Mouse (Mus musculus) embryonic facial prominence, embryonic 15.5 days (tissue): ENCODE measurements around the gene Oxld1. TPM values are rescaled to one million over a fixed set of nuclear protein-coding genes. Genes with fewer than 3 reads are reported as not detected.

ENCODE experiments used
- ATAC-seq: fragments of 200-750 bp; cut with Nextera tagmentation; 2 replicates; pipeline ENCODE4 v1.8.0; 2017; ENCODE audit warnings: low read depth, moderate TSS enrichment; ENCODE audit not compliant: insufficient number of reproducible peaks, low FRiP score, low TSS enrichment
- H3K27ac ChIP-seq: fragments of 300-500 bp; sonication (generic); replicated peaks from 2 replicates; pipeline ENCODE4 v1.5.1; 2015; ENCODE audit warnings: mild to moderate bottlenecking, inconsistent platforms
- H3K27me3 ChIP-seq: fragments of 300-500 bp; sonication (generic); 2 replicates; pipeline ENCODE4 v1.6.1; 2015; ENCODE audit warnings: inconsistent platforms
- H3K36me3 ChIP-seq: fragments of 300-500 bp; sonication (generic); 2 replicates; pipeline ENCODE4 v1.6.1; 2015; ENCODE audit warnings: mild to moderate bottlenecking, inconsistent platforms
- H3K4me1 ChIP-seq: fragments of 300-500 bp; sonication (generic); 2 replicates; pipeline ENCODE4 v1.6.1; 2015; ENCODE audit warnings: inconsistent platforms
- H3K4me2 ChIP-seq: fragments of 300-500 bp; sonication (generic); replicated peaks from 2 replicates; pipeline ENCODE4 v1.6.1; 2015; ENCODE audit warnings: mild to moderate bottlenecking, inconsistent platforms
- H3K4me3 ChIP-seq: fragments of 300-500 bp; sonication (generic); replicated peaks from 2 replicates; pipeline ENCODE4 v1.5.1; 2015; ENCODE audit warnings: mild to moderate bottlenecking, inconsistent platforms
- H3K9ac ChIP-seq: fragments of 300-500 bp; sonication (generic); 2 replicates; pipeline ENCODE4 v1.6.1; 2015; ENCODE audit warnings: inconsistent platforms
- H3K9me3 ChIP-seq: fragments of 300-500 bp; sonication (generic); replicated peaks from 2 replicates; pipeline ENCODE4 v1.6.1; 2016; ENCODE audit warnings: inconsistent platforms
- WGBS: fragments of 180-500 bp; shearing (Covaris S2); methylation state at CpG from one replicate; pipeline ENCODE4 v1.1.7; 2015; 5-methylcytosine and 5-hydroxymethylcytosine counted together
- polyA plus RNA-seq: library from polyadenylated mRNA; unstranded; fragments of >200 nt; fragmentation: Nextera tagmentation; extraction: Ambion mirVana; gene quantifications from 2 replicates; pipeline ENCODE4 v1.2.1, GENCODE M21; 2015

Oxld1 gene
- 14.0 and 15.5 TPM in 2 replicates for polyA plus RNA-seq

- 3% methylated on average over 62 of the region's 62 CpGs for WGBS
- peak within 1 kb of the TSS; percentile 96 for H3K9ac ChIP-seq
- H3K27ac ChIP-seq = peak within 1 kb of the TSS; percentile 82
- no peaks in the 10 kb centered on the region for H3K9me3 ChIP-seq
- peak within 1 kb of the TSS; percentile 75 for H3K4me2 ChIP-seq
- peak within 1 kb of the TSS; percentile 95 for H3K4me3 ChIP-seq
- ATAC-seq = peak; percentile 88
- H3K36me3 ChIP-seq = peaks cover 38% of the 10 kb centered on the region
- no peaks in the 10 kb centered on the region for H3K27me3 ChIP-seq
- H3K4me1 ChIP-seq = peaks cover 24% of the 10 kb centered on the region
These were observed at the start of gene Oxld1, which contains the start of gene Ccdc137 for GRCm38 (mm10) chr11:120457772-120458751. Oxld1 (minus strand) TSS chr11:120458068. Ccdc137 (plus strand) TSS chr11:120458115.

GRCm38 (mm10) chr11:120506899-120507298 is 49.0 kb upstream of the Oxld1 start:
- H3K4me1 ChIP-seq = peaks cover 10% of the 10 kb centered on the region
- H3K9ac ChIP-seq = no peak overlapping the region
- H3K36me3 ChIP-seq = no peaks in the 10 kb centered on the region
- no peak overlapping the region for H3K27ac ChIP-seq
- ATAC-seq = no peak
- no peaks in the 10 kb centered on the region for H3K9me3 ChIP-seq
- no peaks in the 10 kb centered on the region for H3K27me3 ChIP-seq
- WGBS = 57% methylated on average over 4 of the region's 4 CpGs
- no peak overlapping the region for H3K4me3 ChIP-seq
- H3K4me2 ChIP-seq = no peak overlapping the region

- H3K36me3 ChIP-seq = no peaks in the 10 kb centered on the region
- H3K4me1 ChIP-seq = peaks cover 8% of the 10 kb centered on the region
- 91% methylated on average over 3 of the region's 3 CpGs for WGBS
- H3K27ac ChIP-seq = no peak overlapping the region
- no peak overlapping the region for H3K9ac ChIP-seq
- no peaks in the 10 kb centered on the region for H3K27me3 ChIP-seq
- ATAC-seq = no peak
- H3K4me2 ChIP-seq = no peak overlapping the region
- no peaks in the 10 kb centered on the region for H3K9me3 ChIP-seq
- H3K4me3 ChIP-seq = no peak overlapping the region
These were observed 47.8 kb upstream of the Oxld1 start for GRCm38 (mm10) chr11:120505661-120506060.

GRCm38 (mm10) chr11:120501701-120502100 is 43.8 kb upstream of the Oxld1 start:
- no peak overlapping the region for H3K4me3 ChIP-seq
- no peaks in the 10 kb centered on the region for H3K27me3 ChIP-seq
- no peaks in the 10 kb centered on the region for H3K9me3 ChIP-seq
- no peak overlapping the region for H3K4me2 ChIP-seq
- no peak overlapping the region for H3K27ac ChIP-seq
- H3K4me1 ChIP-seq = peaks cover 6% of the 10 kb centered on the region; the same call in 1 of the 2 replicates
- H3K36me3 ChIP-seq = peaks cover 19% of the 10 kb centered on the region
- H3K9ac ChIP-seq = no peak overlapping the region
- ATAC-seq = no peak
- WGBS = 88% methylated on average over 4 of the region's 4 CpGs

- no peak overlapping the region for H3K4me3 ChIP-seq
- no peaks in the 10 kb centered on the region for H3K27me3 ChIP-seq
- no peak overlapping the region for H3K27ac ChIP-seq
- WGBS = 58% methylated on average over 6 of the region's 6 CpGs
- H3K36me3 ChIP-seq = peaks cover 25% of the 10 kb centered on the region
- no peaks in the 10 kb centered on the region for H3K9me3 ChIP-seq
- H3K4me1 ChIP-seq = peaks cover 6% of the 10 kb centered on the region; the same call in 1 of the 2 replicates
- H3K4me2 ChIP-seq = no peak overlapping the region
- H3K9ac ChIP-seq = no peak overlapping the region
- no peak for ATAC-seq
These were observed 43.1 kb upstream of the Oxld1 start for GRCm38 (mm10) chr11:120501018-120501417.

GRCm38 (mm10) chr11:120500357-120500756 is 42.5 kb upstream of the Oxld1 start:
- H3K36me3 ChIP-seq = peaks cover 32% of the 10 kb centered on the region
- no peak for ATAC-seq
- H3K4me1 ChIP-seq = peaks cover 6% of the 10 kb centered on the region; the same call in 1 of the 2 replicates
- H3K9me3 ChIP-seq = no peaks in the 10 kb centered on the region
- WGBS = 19% methylated on average over 3 of the region's 3 CpGs
- no peak overlapping the region for H3K4me2 ChIP-seq
- H3K4me3 ChIP-seq = no peak overlapping the region
- H3K9ac ChIP-seq = no peak overlapping the region
- no peak overlapping the region for H3K27ac ChIP-seq
- H3K27me3 ChIP-seq = no peaks in the 10 kb centered on the region

GRCm38 (mm10) chr11:120499894-120500293 is 42.0 kb upstream of the Oxld1 start:
- 76% methylated on average over 6 of the region's 6 CpGs for WGBS

GRCm38 (mm10) chr11:120498891-120499290 is 41.0 kb upstream of the Oxld1 start:
- H3K9ac ChIP-seq = no peak overlapping the region
- H3K4me3 ChIP-seq = no peak overlapping the region
- peaks cover 38% of the 10 kb centered on the region for H3K36me3 ChIP-seq
- H3K4me2 ChIP-seq = no peak overlapping the region
- H3K9me3 ChIP-seq = no peaks in the 10 kb centered on the region
- no peak for ATAC-seq
- 86% methylated on average over 5 of the region's 5 CpGs for WGBS
- H3K4me1 ChIP-seq = peaks cover 6% of the 10 kb centered on the region; the same call in 1 of the 2 replicates
- no peak overlapping the region for H3K27ac ChIP-seq
- H3K27me3 ChIP-seq = no peaks in the 10 kb centered on the region

More at GRCm38 (mm10) chr11:120499894-120500293, 42.0 kb upstream of the Oxld1 start:
- Histone ChIP-seq H3K4me3 (no peak overlapping the region), H3K27ac (no peak overlapping the region), H3K9ac (no peak overlapping the region), H3K36me3 (peaks cover 37% of the 10 kb centered on the region), H3K4me1 (peaks cover 6% of the 10 kb centered on the region; the same call in 1 of the 2 replicates), H3K9me3 (no peaks in the 10 kb centered on the region), H3K4me2 (no peak overlapping the region), H3K27me3 (no peaks in the 10 kb centered on the region)
- no peak; the same call in 1 of the 2 replicates for ATAC-seq

GRCm38 (mm10) chr11:120498226-120498625 is 40.4 kb upstream of the Oxld1 start:
- Histone ChIP-seq H3K4me1 (peaks cover 13% of the 10 kb centered on the region), H3K4me2 (no peak overlapping the region), H3K36me3 (peaks cover 38% of the 10 kb centered on the region), H3K9ac (no peak overlapping the region), H3K27ac (no peak overlapping the region), H3K27me3 (no peaks in the 10 kb centered on the region), H3K4me3 (no peak overlapping the region), H3K9me3 (no peaks in the 10 kb centered on the region)
- ATAC-seq = no peak
- WGBS = 93% methylated on average over 12 of the region's 12 CpGs

- Histone ChIP-seq H3K4me3 (no peak overlapping the region), H3K27me3 (no peaks in the 10 kb centered on the region), H3K27ac (no peak overlapping the region), H3K36me3 (peaks cover 38% of the 10 kb centered on the region), H3K4me1 (peaks cover 20% of the 10 kb centered on the region), H3K9ac (no peak overlapping the region), H3K4me2 (no peak overlapping the region), H3K9me3 (no peaks in the 10 kb centered on the region)
- ATAC-seq = no peak
- WGBS = 90% methylated on average over 3 of the region's 3 CpGs
These were observed 39.6 kb upstream of the Oxld1 start for GRCm38 (mm10) chr11:120497436-120497835.

GRCm38 (mm10) chr11:120493911-120494310 is 36.0 kb upstream of the Oxld1 start:
- Histone ChIP-seq H3K9ac (no peak overlapping the region), H3K27me3 (no peaks in the 10 kb centered on the region), H3K4me2 (no peak overlapping the region), H3K9me3 (no peaks in the 10 kb centered on the region), H3K4me1 (peaks cover 34% of the 10 kb centered on the region), H3K27ac (no peak overlapping the region), H3K36me3 (peaks cover 41% of the 10 kb centered on the region), H3K4me3 (no peak overlapping the region)
- 73% methylated on average over 3 of the region's 3 CpGs for WGBS
- no peak for ATAC-seq
